Mouse (Mus musculus) stomach, embryonic 15.5 days (tissue): Measurements from ENCODE around the gene Eif5a. TPM values are rescaled to one million over a fixed set of nuclear protein-coding genes. Genes with fewer than 3 reads are reported as not detected.
A peak's percentile ranks its signal among the peaks of the same experiment; 100 is the strongest.

ENCODE experiments used
- ATAC-seq: fragments of 200-750 bp; cut with Nextera tagmentation; 2 replicates; pipeline ENCODE4 v1.8.0; 2017; ENCODE audit warnings: low read depth, moderate number of reproducible peaks, moderate TSS enrichment; ENCODE audit not compliant: insufficient read depth, low FRiP score
- H3K27ac ChIP-seq: fragments of 300-500 bp; sonication (generic); 2 replicates; pipeline ENCODE4 v1.5.1; 2015; ENCODE audit warnings: mild to moderate bottlenecking, inconsistent platforms
- H3K27me3 ChIP-seq: fragments of 300-500 bp; sonication (generic); replicated peaks from 2 replicates; pipeline ENCODE4 v1.6.1; 2015; ENCODE audit warnings: inconsistent platforms
- H3K36me3 ChIP-seq: fragments of 300-500 bp; sonication (generic); 2 replicates; pipeline ENCODE4 v1.6.1; 2015; ENCODE audit warnings: inconsistent platforms
- H3K4me1 ChIP-seq: fragments of 300-500 bp; sonication (generic); 2 replicates; pipeline ENCODE4 v1.6.1; 2015; ENCODE audit warnings: inconsistent platforms
- H3K4me2 ChIP-seq: fragments of 300-500 bp; sonication (generic); 2 replicates; pipeline ENCODE4 v1.6.1; 2015; ENCODE audit warnings: mild to moderate bottlenecking, inconsistent platforms
- H3K4me3 ChIP-seq: fragments of 300-500 bp; sonication (generic); replicated peaks from 2 replicates; pipeline ENCODE4 v1.5.1; 2015; ENCODE audit warnings: inconsistent platforms
- H3K9ac ChIP-seq: fragments of 300-500 bp; sonication (generic); 2 replicates; pipeline ENCODE4 v1.6.1; 2015; ENCODE audit warnings: inconsistent platforms
- H3K9me3 ChIP-seq: fragments of 300-500 bp; sonication (generic); 2 replicates; pipeline ENCODE4 v1.6.1; 2016; ENCODE audit warnings: inconsistent platforms
- WGBS: fragments of 180-500 bp; shearing (Covaris S2); methylation state at CpG from one replicate; pipeline ENCODE4 v1.1.7; 2015; 5-methylcytosine and 5-hydroxymethylcytosine counted together
- polyA plus RNA-seq: library from polyadenylated mRNA; unstranded; fragments of >200 nt; fragmentation: Nextera tagmentation; extraction: Ambion mirVana; gene quantifications from 2 replicates; pipeline ENCODE4 v1.2.1, GENCODE M21; 2015

Eif5a gene
- polyA plus RNA-seq, 1 experiment from 2014 or later: 1,597 TPM

DNA sequence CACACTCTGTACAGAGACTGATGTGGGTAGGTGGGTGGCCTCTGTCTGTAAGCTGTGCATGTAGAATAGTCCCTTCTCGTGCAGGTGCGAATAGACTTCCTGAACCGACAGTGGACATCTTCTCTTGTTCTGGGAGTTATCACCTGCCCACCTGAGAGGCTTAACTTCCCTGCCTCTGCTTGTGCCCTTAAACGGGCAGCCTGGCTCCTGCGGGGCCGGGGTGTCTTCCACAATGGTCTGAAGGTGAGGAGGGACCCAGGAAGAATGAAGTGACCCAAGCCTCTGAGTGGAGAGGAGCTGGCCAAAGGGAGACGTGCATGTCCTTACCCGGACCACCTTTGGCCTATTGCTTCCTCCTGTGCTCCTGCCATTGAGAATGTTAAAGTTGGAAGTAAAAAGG is 11.6 kb downstream of the Eif5a start:
- Histone ChIP-seq H3K4me2 (no peak overlapping the region), H3K27ac (no peak overlapping the region), H3K4me3 (no peak overlapping the region), H3K9me3 (no peaks in the 10 kb centered on the region), H3K27me3 (no peaks in the 10 kb centered on the region), H3K9ac (no peak overlapping the region), H3K4me1 (peaks cover 9% of the 10 kb centered on the region; the same call in 1 of the 2 replicates), H3K36me3 (peaks cover 72% of the 10 kb centered on the region)
- ATAC-seq: no peak
- WGBS: 90% methylated on average over 8 of the region's 8 CpGs

DNA sequence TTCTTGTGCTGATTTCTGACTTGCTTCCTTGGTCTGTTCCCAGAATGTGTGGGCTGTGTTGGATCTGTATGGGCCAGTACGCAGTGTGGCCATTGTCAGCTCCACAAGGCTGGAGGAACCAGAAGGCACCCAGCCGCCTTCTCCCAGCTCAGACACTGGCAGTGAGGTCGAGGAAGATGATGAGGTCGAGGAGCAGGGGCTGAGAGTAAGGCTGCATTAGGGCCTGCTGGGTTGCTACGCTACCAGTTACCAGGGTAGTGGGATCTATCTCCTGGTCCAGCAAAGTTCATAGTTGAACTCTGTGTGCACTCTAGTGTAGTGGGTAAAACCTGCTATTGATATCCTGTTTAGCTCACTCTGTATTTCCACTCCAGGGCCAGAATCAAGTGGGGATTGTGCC is 12.6 kb downstream of the Eif5a start:
- H3K9ac ChIP-seq: no peak overlapping the region
- H3K9me3 ChIP-seq: no peaks in the 10 kb centered on the region
- peaks cover 75% of the 10 kb centered on the region for H3K36me3 ChIP-seq
- no peak overlapping the region for H3K4me2 ChIP-seq
- ATAC-seq: no peak
- H3K27ac ChIP-seq: no peak overlapping the region
- peaks cover 5% of the 10 kb centered on the region; the same call in 1 of the 2 replicates for H3K4me1 ChIP-seq
- 87% methylated on average over 5 of the region's 5 CpGs for WGBS
- no peaks in the 10 kb centered on the region for H3K27me3 ChIP-seq
- no peak overlapping the region for H3K4me3 ChIP-seq

DNA sequence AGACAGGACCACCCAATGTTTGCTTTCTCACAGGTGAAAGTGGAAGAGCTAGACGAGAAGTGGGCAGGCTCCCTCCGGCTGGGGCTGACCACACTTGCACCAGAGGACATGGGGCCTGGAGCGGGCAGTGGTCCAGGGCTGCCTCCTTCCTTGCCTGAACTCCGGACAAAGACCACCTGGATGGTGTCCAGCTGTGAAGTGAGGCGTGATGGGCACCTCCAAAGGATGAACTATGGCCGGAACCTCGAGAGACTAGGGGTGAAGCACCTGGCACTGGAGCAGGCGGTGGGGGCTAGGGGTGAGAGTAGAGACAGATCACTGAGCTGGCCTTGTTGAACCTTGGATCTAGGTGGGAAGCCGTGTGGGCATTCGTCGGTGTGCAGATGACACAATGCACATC is 13.1 kb downstream of the Eif5a start:
- Histone ChIP-seq H3K9ac (no peak overlapping the region), H3K4me2 (no peak overlapping the region), H3K27me3 (no peaks in the 10 kb centered on the region), H3K36me3 (peaks cover 80% of the 10 kb centered on the region), H3K4me1 (peaks cover 5% of the 10 kb centered on the region; the same call in 1 of the 2 replicates), H3K9me3 (no peaks in the 10 kb centered on the region), H3K4me3 (no peak overlapping the region), H3K27ac (no peak overlapping the region)
- ATAC-seq: no peak
- WGBS: 91% methylated on average over 11 of the region's 11 CpGs

DNA sequence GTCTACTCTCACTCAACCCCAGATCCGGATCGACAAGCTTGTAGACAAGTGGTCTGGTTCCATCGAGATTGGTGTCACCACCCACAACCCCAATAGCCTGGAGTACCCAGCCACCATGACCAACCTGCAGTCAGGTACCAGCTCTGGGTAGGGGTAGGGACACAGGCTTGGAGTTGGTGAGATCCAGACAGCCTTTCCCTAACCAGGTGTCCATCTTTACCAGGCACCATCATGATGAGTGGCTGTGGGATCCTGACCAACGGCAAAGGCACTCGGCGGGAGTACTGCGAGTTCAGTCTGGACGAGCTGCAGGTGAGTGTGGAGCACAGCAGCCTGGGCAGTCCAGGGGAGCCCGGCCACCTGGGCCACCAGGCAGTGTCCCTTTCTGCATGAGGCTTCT is 17.4 kb downstream of the Eif5a start:
- Histone ChIP-seq H3K27me3 (no peaks in the 10 kb centered on the region), H3K4me3 (no peak overlapping the region), H3K4me1 (peaks cover 19% of the 10 kb centered on the region), H3K4me2 (no peak overlapping the region), H3K9ac (no peak overlapping the region), H3K27ac (no peak overlapping the region), H3K36me3 (peaks cover 51% of the 10 kb centered on the region), H3K9me3 (no peaks in the 10 kb centered on the region)
- no peak for ATAC-seq
- WGBS: 93% methylated on average over 9 of the region's 9 CpGs

DNA sequence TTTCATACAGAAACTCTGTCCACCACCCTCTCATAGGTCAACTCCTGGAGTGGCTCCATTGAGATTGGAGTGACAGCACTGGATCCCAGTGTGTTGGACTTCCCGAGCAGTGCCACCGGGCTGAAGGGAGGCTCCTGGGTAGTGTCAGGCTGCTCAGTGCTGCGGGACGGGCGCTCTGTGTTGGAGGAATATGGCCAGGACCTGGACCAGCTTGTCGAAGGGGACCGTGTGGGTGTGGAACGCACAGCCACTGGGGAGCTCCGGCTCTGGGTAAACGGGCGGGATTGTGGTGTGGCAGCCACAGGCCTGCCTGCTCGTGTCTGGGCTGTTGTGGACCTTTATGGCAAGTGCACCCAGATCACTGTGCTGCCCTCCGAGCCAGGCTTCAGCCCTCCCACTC is 18.8 kb downstream of the Eif5a start:
- Histone ChIP-seq H3K4me3 (peak overlapping the region; percentile 84; the same call in 1 of the 2 replicates), H3K9ac (no peak overlapping the region)

DNA sequence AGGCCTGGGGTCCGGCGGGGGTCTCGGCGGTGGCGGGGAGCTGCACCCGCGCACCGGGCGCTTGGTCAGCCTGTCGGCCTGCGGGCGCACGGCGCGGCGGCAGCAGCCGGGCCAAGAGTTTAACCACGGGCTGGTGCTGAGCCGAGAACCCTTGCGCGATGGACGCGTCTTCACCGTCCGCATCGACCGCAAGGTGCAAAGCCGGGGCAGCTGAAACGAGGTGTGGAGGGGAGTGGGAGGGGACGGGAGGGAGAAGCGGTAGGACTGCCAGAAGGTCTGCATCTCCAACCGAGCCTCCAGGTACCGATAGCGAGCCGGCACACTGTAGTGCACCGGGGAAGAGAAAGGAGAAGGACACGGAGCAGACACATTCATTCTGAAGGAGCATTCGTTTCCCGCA is 19.8 kb downstream of the Eif5a start:
- no peak for ATAC-seq
- WGBS: 1% methylated on average over 38 of the region's 39 CpGs

More for the DNA sequence above, 18.8 kb downstream of the Eif5a start:
- Histone ChIP-seq H3K4me2 (peak overlapping the region; percentile 95), H3K27ac (no peak overlapping the region), H3K9me3 (no peaks in the 10 kb centered on the region), H3K4me1 (peaks cover 25% of the 10 kb centered on the region), H3K36me3 (peaks cover 38% of the 10 kb centered on the region), H3K27me3 (no peaks in the 10 kb centered on the region)
- ATAC-seq: no peak
- WGBS: 84% methylated on average over 13 of the region's 13 CpGs

DNA sequence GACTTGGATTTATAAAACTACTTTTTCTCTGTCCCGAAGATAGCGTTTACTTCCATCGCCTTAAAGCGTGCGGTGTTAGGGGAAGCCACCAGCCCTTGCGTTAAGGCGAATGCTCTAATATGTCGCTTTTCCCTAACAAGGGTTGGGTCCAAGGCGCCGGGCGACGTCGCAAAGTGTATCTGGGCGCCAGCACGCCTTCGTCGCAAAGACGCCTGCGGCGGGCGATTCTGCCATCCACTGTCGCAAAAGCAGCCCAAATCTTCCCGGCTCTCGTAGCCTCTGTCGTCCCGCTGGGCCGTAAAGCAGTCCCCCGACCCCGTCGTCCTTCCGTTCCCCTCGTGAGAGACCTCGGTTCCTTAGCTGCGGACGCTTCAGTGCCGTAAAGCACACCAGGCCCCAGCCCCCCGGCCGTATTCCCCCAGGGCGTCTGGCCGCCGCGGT is 20.3 kb downstream of the Eif5a start:
- ATAC-seq: peak; percentile 71
- Histone ChIP-seq H3K36me3 (peaks cover 22% of the 10 kb centered on the region), H3K4me2 (peak overlapping the region; percentile 95), H3K4me3 (peak overlapping the region; percentile 84), H3K9ac (peak overlapping the region; percentile 83), H3K9me3 (no peaks in the 10 kb centered on the region), H3K4me1 (peaks cover 25% of the 10 kb centered on the region), H3K27ac (peak overlapping the region; percentile 97), H3K27me3 (no peaks in the 10 kb centered on the region)
- under 1% methylated on average over 42 of the region's 42 CpGs for WGBS

More for the DNA sequence above, 19.8 kb downstream of the Eif5a start:
- H3K36me3 ChIP-seq: peaks cover 28% of the 10 kb centered on the region
- no peaks in the 10 kb centered on the region for H3K9me3 ChIP-seq
- peak overlapping the region; percentile 95 for H3K4me2 ChIP-seq
- peak overlapping the region; percentile 84 for H3K4me3 ChIP-seq
- peak overlapping the region; percentile 83 for H3K9ac ChIP-seq
- H3K27me3 ChIP-seq: no peaks in the 10 kb centered on the region
- peaks cover 25% of the 10 kb centered on the region for H3K4me1 ChIP-seq
- H3K27ac ChIP-seq: peak overlapping the region; percentile 97

DNA sequence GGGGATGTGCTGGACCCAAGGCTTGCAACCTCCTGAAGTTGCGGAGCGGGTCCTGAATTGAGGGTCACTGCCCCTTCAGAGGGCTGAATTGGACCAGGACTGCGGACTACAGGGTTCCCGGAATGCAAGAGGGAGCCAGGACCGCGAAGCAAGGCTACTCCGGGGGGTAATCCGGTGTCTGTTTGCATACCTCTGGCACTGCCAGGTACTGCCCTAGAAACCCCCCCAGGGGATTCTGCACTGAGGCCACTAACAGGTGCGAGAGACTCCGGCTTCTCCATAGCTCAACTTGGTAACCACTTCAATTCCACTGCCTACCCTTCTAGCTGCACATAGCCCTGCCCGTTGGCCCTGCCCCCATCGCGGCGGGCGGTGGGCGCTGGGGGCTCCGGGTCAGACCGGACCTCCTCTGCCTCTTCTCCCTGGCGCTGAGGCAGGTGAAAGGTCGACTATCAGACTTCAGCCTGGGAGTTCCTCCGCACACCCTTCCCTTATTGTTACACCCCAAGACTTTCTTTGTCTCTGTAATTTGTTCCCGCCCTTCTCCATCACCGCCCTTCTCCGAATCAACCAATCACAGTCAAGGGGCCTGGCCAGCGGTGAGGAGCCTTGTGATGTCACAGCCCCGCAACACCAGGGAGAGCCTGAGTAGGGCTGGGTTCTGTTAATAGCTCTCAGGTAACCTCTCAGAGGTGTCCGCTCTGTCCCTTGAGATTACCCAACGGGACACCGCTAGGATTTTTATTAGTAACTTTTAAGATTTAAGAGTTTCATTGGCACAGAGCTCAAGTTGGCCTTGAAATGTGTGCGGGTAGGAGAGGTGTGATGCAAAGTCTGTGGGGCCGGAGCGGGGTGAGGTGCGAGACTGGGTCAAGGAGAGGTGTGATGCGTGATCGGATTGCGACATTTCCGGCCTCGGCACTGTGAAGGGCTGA is 21.0 kb downstream of the Eif5a start, which contains the start of the genes 2810408A11Rik and Neurl4:
Gene 2810408A11Rik (minus strand): TSS at position 517 of the 935 bp plus-strand sequence.
Gene Neurl4 (plus strand): TSS at position 602 of the 935 bp plus-strand sequence.
- peak within 1 kb of the TSS; percentile 95 for H3K4me2 ChIP-seq
- H3K27me3 ChIP-seq: no peaks in the 10 kb centered on the region
- ATAC-seq: peak; percentile 93
- peak within 1 kb of the TSS; percentile 84 for H3K4me3 ChIP-seq
- peak within 1 kb of the TSS; percentile 83 for H3K9ac ChIP-seq
- peak within 1 kb of the TSS; percentile 97 for H3K27ac ChIP-seq
- peaks cover 16% of the 10 kb centered on the region for H3K36me3 ChIP-seq
- WGBS: 1% methylated on average over 37 of the region's 38 CpGs
- H3K9me3 ChIP-seq: no peaks in the 10 kb centered on the region
- H3K4me1 ChIP-seq: peaks cover 25% of the 10 kb centered on the region

DNA sequence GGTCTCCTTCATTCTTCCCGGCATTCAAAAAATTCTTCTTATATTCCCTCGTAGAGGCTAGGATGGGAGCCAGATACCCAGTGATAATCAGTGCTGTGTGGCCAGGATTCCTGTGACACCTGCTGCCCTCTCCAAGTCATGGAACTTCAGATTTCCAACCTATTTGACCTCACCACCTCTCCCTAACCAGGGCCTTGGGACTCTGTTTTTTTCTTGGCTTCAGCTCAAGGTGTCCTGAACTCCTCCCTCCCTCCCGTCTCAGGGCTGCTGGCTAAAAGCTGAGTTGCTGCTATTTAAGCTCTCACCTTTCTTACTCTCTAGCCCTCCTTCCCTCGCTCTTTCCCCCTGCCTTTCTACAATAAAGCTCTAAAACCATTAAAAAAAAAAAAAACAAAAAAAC is 21.9 kb downstream of the Eif5a start:
- H3K9ac ChIP-seq: no peak overlapping the region; the same call in 1 of the 2 replicates
- H3K4me1 ChIP-seq: peaks cover 25% of the 10 kb centered on the region
- H3K4me3 ChIP-seq: peak overlapping the region; percentile 84
- ATAC-seq: no peak
- H3K27me3 ChIP-seq: no peaks in the 10 kb centered on the region
- peak overlapping the region; percentile 95 for H3K4me2 ChIP-seq
- H3K36me3 ChIP-seq: peaks cover 12% of the 10 kb centered on the region
- no peaks in the 10 kb centered on the region for H3K9me3 ChIP-seq
- no peak overlapping the region for H3K27ac ChIP-seq
- 15% methylated on average over 4 of the region's 4 CpGs for WGBS

DNA sequence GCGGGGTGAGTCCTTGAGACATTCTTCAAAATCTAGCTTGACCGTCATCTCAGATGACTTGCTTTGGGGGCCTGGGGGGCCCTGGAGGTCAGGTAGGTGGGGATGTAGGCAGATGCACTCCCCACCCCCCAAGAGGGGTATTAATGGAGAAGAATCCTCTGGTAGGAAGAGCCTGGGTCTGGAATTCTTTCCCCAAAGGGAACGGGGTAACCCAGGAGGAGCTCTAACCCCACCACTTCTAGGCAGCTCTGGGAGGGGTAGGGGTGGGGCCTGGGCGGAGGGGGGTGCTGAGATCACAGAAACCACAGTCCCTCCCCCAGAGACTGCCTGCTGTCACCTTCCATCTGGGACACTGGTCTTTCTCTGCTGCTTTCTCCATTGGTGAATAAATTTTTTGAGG is 26.5 kb downstream of the Eif5a start, which contains the start of gene Acap1:
Gene Acap1 (minus strand): TSS at position 249 of the 400 bp plus-strand sequence.
- ATAC-seq: no peak
- no peak within 1 kb of the TSS for H3K27ac ChIP-seq

DNA sequence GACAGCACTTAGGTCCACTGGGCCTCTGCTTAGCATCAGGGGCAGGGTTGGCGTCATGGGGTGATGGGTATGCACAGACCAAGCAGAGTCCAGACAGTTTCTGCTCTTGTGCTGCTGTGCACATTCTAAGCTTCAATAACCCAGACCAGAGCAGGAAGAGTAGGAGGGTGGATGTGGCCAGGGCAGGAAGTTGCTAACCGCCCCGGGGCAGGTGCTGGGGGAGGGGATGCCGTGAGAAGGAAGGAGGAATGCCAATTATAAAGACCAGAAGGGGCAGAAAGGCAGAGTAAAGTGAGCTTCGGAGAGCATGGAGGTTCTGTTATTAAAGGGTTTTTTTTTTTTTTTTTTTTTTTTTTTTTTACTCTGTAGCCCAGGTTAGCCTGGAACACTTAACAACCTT is 27.1 kb downstream of the Eif5a start:
- Histone ChIP-seq H3K27me3 (no peaks in the 10 kb centered on the region), H3K36me3 (no peaks in the 10 kb centered on the region), H3K9me3 (no peaks in the 10 kb centered on the region), H3K27ac (no peak overlapping the region), H3K4me3 (no peak overlapping the region), H3K9ac (no peak overlapping the region), H3K4me1 (peaks cover 9% of the 10 kb centered on the region; the same call in 1 of the 2 replicates), H3K4me2 (no peak overlapping the region)
- no peak for ATAC-seq
- WGBS: 71% methylated on average over 5 of the region's 5 CpGs

More for the DNA sequence above, 26.5 kb downstream of the Eif5a start, which contains the start of gene Acap1:
- H3K9me3 ChIP-seq: no peaks in the 10 kb centered on the region
- peaks cover 13% of the 10 kb centered on the region; the same call in 1 of the 2 replicates for H3K4me1 ChIP-seq
- 62% methylated on average over 4 of the region's 4 CpGs for WGBS
- H3K4me2 ChIP-seq: no peak within 1 kb of the TSS
- no peak within 1 kb of the TSS for H3K4me3 ChIP-seq
- no peak within 1 kb of the TSS for H3K9ac ChIP-seq
- H3K27me3 ChIP-seq: no peaks in the 10 kb centered on the region
- H3K36me3 ChIP-seq: no peaks in the 10 kb centered on the region

DNA sequence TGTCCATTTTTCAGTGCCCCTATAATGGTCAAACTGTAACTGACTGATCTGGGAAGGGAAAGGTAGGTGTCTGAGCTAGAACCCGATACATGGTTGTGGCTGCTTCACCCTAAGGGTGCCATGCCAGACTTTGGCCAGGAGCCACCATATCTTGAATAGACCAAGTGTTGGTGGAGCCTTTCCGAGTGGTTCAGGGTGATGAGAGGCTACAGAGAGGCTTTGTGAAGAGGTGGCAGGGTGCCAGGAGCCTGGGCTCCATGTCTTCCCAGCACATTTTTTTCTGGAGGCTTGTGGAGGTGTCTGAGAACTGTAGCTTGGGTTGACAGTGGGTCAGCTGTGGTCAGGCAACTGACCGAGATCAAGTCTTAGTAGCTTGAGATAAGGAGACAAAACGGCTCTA is 30.3 kb downstream of the Eif5a start:
- no peak overlapping the region for H3K27ac ChIP-seq
- H3K9me3 ChIP-seq: no peaks in the 10 kb centered on the region
- H3K4me3 ChIP-seq: no peak overlapping the region
- no peaks in the 10 kb centered on the region for H3K36me3 ChIP-seq
- no peak overlapping the region for H3K4me2 ChIP-seq
- no peaks in the 10 kb centered on the region for H3K27me3 ChIP-seq
- ATAC-seq: no peak
- H3K4me1 ChIP-seq: no peaks in the 10 kb centered on the region
- no peak overlapping the region for H3K9ac ChIP-seq
- 65% methylated on average over 4 of the region's 4 CpGs for WGBS
